8 mouse cellular contexts compared by ENCODE assay signal in genomic region chr3:57301921-57302539, GRCm38 (mm10). TPM values are rescaled to one million over a fixed set of nuclear protein-coding genes. Genes with fewer than 3 reads are reported as not detected.
DNase-seq lines count a peak whose midpoint lies in the region; ATAC-seq and TF ChIP-seq lines count a peak whose summit lies in the region.

Gene Tm4sf1, minus strand, starts transcription at chr3:57301988.

- H3K9ac ChIP-seq in hindbrain, embryonic 15.5 days: no peak within 1 kb of the TSS
- no peak within 1 kb of the TSS for H3K9ac ChIP-seq in midbrain, embryonic 13.5 days (replicated peaks)

- 25% methylated on average over 2 of the region's 2 CpGs for WGBS in cerebellum, adult 2 months
- WGBS in hindbrain, embryonic 15.5 days: 57% methylated on average over 2 of the region's 2 CpGs
- WGBS in midbrain, embryonic 13.5 days: 75% methylated on average over 2 of the region's 2 CpGs

- TF ChIP-seq CTCF in cerebellum, adult 2 months (IDR thresholded peaks at IDR 0.05; ENCODE audit: borderline replicate concordance, insufficient read depth, low read depth, low read length): no peak

- TF ChIP-seq POLR2A in cerebellum, adult 2 months (IDR thresholded peaks at IDR 0.05; ENCODE audit: borderline replicate concordance, insufficient read depth, low read length): no peak

- no peak within 1 kb of the TSS for H3K27ac ChIP-seq in cerebellum, adult 2 months (ENCODE audit: insufficient read depth, low read length)
- H3K27ac ChIP-seq in hindbrain, embryonic 15.5 days (replicated peaks): no peak within 1 kb of the TSS
- H3K27ac ChIP-seq in midbrain, embryonic 13.5 days: no peak within 1 kb of the TSS

- no peaks in the 10 kb centered on the region for H3K27me3 ChIP-seq in cerebellum, adult 2 months (ENCODE audit: control insufficient read depth, insufficient read depth, low read length)
- no peaks in the 10 kb centered on the region for H3K27me3 ChIP-seq in hindbrain, embryonic 15.5 days
- no peaks in the 10 kb centered on the region for H3K27me3 ChIP-seq in midbrain, embryonic 13.5 days

- no peaks in the 10 kb centered on the region for H3K4me1 ChIP-seq in cerebellum, adult 2 months (ENCODE audit: control insufficient read depth, insufficient read depth, low read length)
- H3K4me1 ChIP-seq in hindbrain, embryonic 15.5 days (replicated peaks): no peaks in the 10 kb centered on the region; the same call in 1 of the 2 replicates
- no peaks in the 10 kb centered on the region for H3K4me1 ChIP-seq in midbrain, embryonic 13.5 days (replicated peaks)

- no peaks in the 10 kb centered on the region for H3K36me3 ChIP-seq in hindbrain, embryonic 15.5 days
- H3K36me3 ChIP-seq in midbrain, embryonic 13.5 days: no peaks in the 10 kb centered on the region

- no peaks in the 10 kb centered on the region for H3K9me3 ChIP-seq in hindbrain, embryonic 15.5 days
- H3K9me3 ChIP-seq in midbrain, embryonic 13.5 days: no peaks in the 10 kb centered on the region

- ATAC-seq in hindbrain, embryonic 15.5 days (ENCODE audit: low FRiP score, low read depth): peak; percentile 63; the same call in 1 of the 2 replicates
- no peak for ATAC-seq in midbrain, embryonic 13.5 days
- no peak for ATAC-seq in megakaryocyte, adult 5-6 weeks (ENCODE audit: poor library complexity, severe bottlenecking)

- no peak within 1 kb of the TSS for H3K4me3 ChIP-seq in cerebellum, adult 2 months (replicated peaks; ENCODE audit: insufficient read depth, low read depth, low read length)
- no peak within 1 kb of the TSS for H3K4me3 ChIP-seq in hindbrain, embryonic 15.5 days
- no peak within 1 kb of the TSS for H3K4me3 ChIP-seq in midbrain, embryonic 13.5 days (replicated peaks)

- H3K4me2 ChIP-seq in hindbrain, embryonic 15.5 days: no peak within 1 kb of the TSS
- H3K4me2 ChIP-seq in midbrain, embryonic 13.5 days (replicated peaks): no peak within 1 kb of the TSS

- DNase-seq in cerebellum, adult 2 months: no peak
- DNase-seq in cerebellum, adult 9-10 months: no peak
- no peak for DNase-seq in urinary bladder, adult 2 months (ENCODE audit: low spot score)
- DNase-seq in urinary bladder, postnatal 10 days (ENCODE audit: low spot score): no peak
- DNase-seq in retina, embryonic 14.5 days (ENCODE audit: low spot score): no peak

RNA-seq across cellular contexts. Expression of gene Tm4sf1, which starts in this region (rescaled TPM):
- 28.0 and 30.8 TPM in 2 replicates for polyA plus RNA-seq in cerebellum, adult 2 months (2012; rRNA removed)
- polyA plus RNA-seq in urinary bladder, adult 2 months (2012; rRNA removed): 126 and 175 TPM in 2 replicates
- polyA plus RNA-seq in hindbrain, embryonic 15.5 days (2015; fragmentation: Nextera tagmentation; extraction: Ambion mirVana): 32.2 and 32.9 TPM in 2 replicates
- polyA plus RNA-seq in midbrain, embryonic 13.5 days (2015; fragmentation: Nextera tagmentation; extraction: Ambion mirVana): 14.9 and 24.5 TPM in 2 replicates
- total RNA-seq in megakaryocyte, adult 5-6 weeks (2015): not detected in 2 replicates
- total RNA-seq in megakaryocyte, adult 5-6 weeks (2017): 0.95 TPM in 1 of 2 replicates, not detected in the other
